Mouse (Mus musculus): Measurements from ENCODE around the gene Hsf4.
"Not testable (repeated sequence)": the region's sequence is repeated elsewhere in the genome, so short reads cannot be mapped to it uniquely, and the experiment has no call there.

The Hsf4 gene

GRCm38 (mm10) chr8:105269461-105269947, at the start of gene Hsf4:
TSS of gene Hsf4 (plus strand) at chr8:105269801.
- peak; percentile 63 for DNase-seq

GRCm38 (mm10) chr8:105223850-105224249, 45.8 kb upstream of the Hsf4 start:
- no peak for DNase-seq

GRCm38 (mm10) chr8:105224413-105225271, 45.0 kb upstream of the Hsf4 start, which contains the start of gene D230025D16Rik:
TSS of gene D230025D16Rik (plus strand) at chr8:105225145.
- peak; percentile 95 for DNase-seq

- DNase-seq, result no peak
Observed at GRCm38 (mm10) chr8:105225272-105225593, 44.4 kb upstream of the Hsf4 start.

- no peak for DNase-seq
Observed at GRCm38 (mm10) chr8:105225917-105226316, 43.7 kb upstream of the Hsf4 start.

- DNase-seq, result no peak
Observed at GRCm38 (mm10) chr8:105231503-105232320, 37.9 kb upstream of the Hsf4 start.

GRCm38 (mm10) chr8:105232321-105232693, 37.3 kb upstream of the Hsf4 start:
- not testable (repeated sequence) for DNase-seq

- DNase-seq, result no peak
Observed at GRCm38 (mm10) chr8:105233126-105233935, 36.3 kb upstream of the Hsf4 start.

GRCm38 (mm10) chr8:105235206-105235605, 34.4 kb upstream of the Hsf4 start:
- DNase-seq, result no peak

- no peak for DNase-seq
Observed at GRCm38 (mm10) chr8:105237442-105238142, 32.0 kb upstream of the Hsf4 start.

- no peak for DNase-seq
Observed at GRCm38 (mm10) chr8:105241016-105241415, 28.6 kb upstream of the Hsf4 start.

GRCm38 (mm10) chr8:105251954-105252353, 17.6 kb upstream of the Hsf4 start:
- no peak for DNase-seq

GRCm38 (mm10) chr8:105252680-105253537, 16.7 kb upstream of the Hsf4 start:
- DNase-seq, result no peak

GRCm38 (mm10) chr8:105253766-105254151, 15.8 kb upstream of the Hsf4 start:
- no peak for DNase-seq

GRCm38 (mm10) chr8:105254152-105254965, 15.2 kb upstream of the Hsf4 start:
- peak; percentile 89 for DNase-seq

- no peak for DNase-seq
Observed at GRCm38 (mm10) chr8:105254966-105255350, 14.6 kb upstream of the Hsf4 start, which contains the start of gene B3gnt9. TSS of gene B3gnt9 (minus strand) at chr8:105255153.

- DNase-seq, result no peak
Observed at GRCm38 (mm10) chr8:105257318-105258114, 12.1 kb upstream of the Hsf4 start.

- no peak for DNase-seq
Observed at GRCm38 (mm10) chr8:105258911-105259720, 10.5 kb upstream of the Hsf4 start.

Data from right cerebral cortex, postnatal 25 days (tissue).